Mouse (Mus musculus): Measurements from ENCODE around the gene Rasgrp4. TPM values are rescaled to one million over a fixed set of nuclear protein-coding genes. Genes with fewer than 3 reads are reported as not detected.

Rasgrp4 gene
- polyA plus RNA-seq, 1 experiment from 2014 or later, result 1.2 TPM

GRCm38 (mm10) chr7:29141416-29141815 is 6.8 kb downstream of the Rasgrp4 start:
- Histone ChIP-seq H3K4me2 (ENCODE audit: low read length) (no peak overlapping the region), H3K4me3 (ENCODE audit: low read length) (no peak overlapping the region), H3K9ac (ENCODE audit: low read depth, low read length) (no peak overlapping the region), H3K4me1 (ENCODE audit: control insufficient read depth, insufficient read depth, low read depth, low read length) (no peaks in the 10 kb centered on the region), H3K9me3 (ENCODE audit: control insufficient read depth, low read length) (no peaks in the 10 kb centered on the region), H3K27me3 (replicated peaks; ENCODE audit: control insufficient read depth, insufficient read depth, low read length) (peaks cover 2% of the 10 kb centered on the region), H3K27ac (ENCODE audit: low read depth, low read length) (no peak overlapping the region), H3K36me3 (ENCODE audit: control insufficient read depth, insufficient read depth, low read length) (no peaks in the 10 kb centered on the region)
- WGBS, result 85% methylated on average over 8 of the region's 8 CpGs
- no peak for ATAC-seq

- no peaks in the 10 kb centered on the region for H3K27me3 ChIP-seq (replicated peaks; ENCODE audit: control insufficient read depth, insufficient read depth, low read length)
- H3K4me3 ChIP-seq (ENCODE audit: low read length), result no peak overlapping the region
- no peaks in the 10 kb centered on the region for H3K4me1 ChIP-seq (ENCODE audit: control insufficient read depth, insufficient read depth, low read depth, low read length)
- 96% methylated on average over 3 of the region's 4 CpGs for WGBS
- no peaks in the 10 kb centered on the region for H3K36me3 ChIP-seq (ENCODE audit: control insufficient read depth, insufficient read depth, low read length)
- no peak for ATAC-seq
- no peaks in the 10 kb centered on the region for H3K9me3 ChIP-seq (ENCODE audit: control insufficient read depth, low read length)
- H3K9ac ChIP-seq (ENCODE audit: low read depth, low read length), result no peak overlapping the region
- no peak overlapping the region for H3K4me2 ChIP-seq (ENCODE audit: low read length)
- no peak overlapping the region for H3K27ac ChIP-seq (ENCODE audit: low read depth, low read length)
These were observed 9.4 kb downstream of the Rasgrp4 start for GRCm38 (mm10) chr7:29144006-29144405.

- Histone ChIP-seq H3K27ac (ENCODE audit: low read depth, low read length) (no peak overlapping the region), H3K4me3 (ENCODE audit: low read length) (no peak overlapping the region), H3K9ac (ENCODE audit: low read depth, low read length) (no peak overlapping the region), H3K4me1 (ENCODE audit: control insufficient read depth, insufficient read depth, low read depth, low read length) (no peaks in the 10 kb centered on the region), H3K9me3 (ENCODE audit: control insufficient read depth, low read length) (no peaks in the 10 kb centered on the region), H3K36me3 (ENCODE audit: control insufficient read depth, insufficient read depth, low read length) (no peaks in the 10 kb centered on the region), H3K4me2 (ENCODE audit: low read length) (no peak overlapping the region), H3K27me3 (replicated peaks; ENCODE audit: control insufficient read depth, insufficient read depth, low read length) (no peaks in the 10 kb centered on the region)
- no peak for ATAC-seq
- 85% methylated on average over 7 of the region's 7 CpGs for WGBS
These were observed 12.1 kb downstream of the Rasgrp4 start for GRCm38 (mm10) chr7:29146625-29147367.

GRCm38 (mm10) chr7:29148771-29149170 is 14.1 kb downstream of the Rasgrp4 start:
- Histone ChIP-seq H3K27ac (ENCODE audit: low read depth, low read length) (no peak overlapping the region), H3K9ac (ENCODE audit: low read depth, low read length) (no peak overlapping the region), H3K4me2 (ENCODE audit: low read length) (no peak overlapping the region), H3K27me3 (replicated peaks; ENCODE audit: control insufficient read depth, insufficient read depth, low read length) (no peaks in the 10 kb centered on the region), H3K4me3 (ENCODE audit: low read length) (no peak overlapping the region), H3K4me1 (ENCODE audit: control insufficient read depth, insufficient read depth, low read depth, low read length) (no peaks in the 10 kb centered on the region), H3K9me3 (ENCODE audit: control insufficient read depth, low read length) (no peaks in the 10 kb centered on the region), H3K36me3 (ENCODE audit: control insufficient read depth, insufficient read depth, low read length) (no peaks in the 10 kb centered on the region)
- WGBS, result 91% methylated on average over 14 of the region's 15 CpGs
- no peak for ATAC-seq

GRCm38 (mm10) chr7:29151486-29151885 is 16.8 kb downstream of the Rasgrp4 start:
- H3K4me2 ChIP-seq (ENCODE audit: low read length), result no peak overlapping the region
- H3K9ac ChIP-seq (ENCODE audit: low read depth, low read length), result no peak overlapping the region
- H3K36me3 ChIP-seq (ENCODE audit: control insufficient read depth, insufficient read depth, low read length), result no peaks in the 10 kb centered on the region
- no peaks in the 10 kb centered on the region for H3K27me3 ChIP-seq (replicated peaks; ENCODE audit: control insufficient read depth, insufficient read depth, low read length)
- no peak overlapping the region for H3K4me3 ChIP-seq (ENCODE audit: low read length)
- no peaks in the 10 kb centered on the region for H3K9me3 ChIP-seq (ENCODE audit: control insufficient read depth, low read length)
- 65% methylated on average over 10 of the region's 10 CpGs for WGBS
- H3K27ac ChIP-seq (ENCODE audit: low read depth, low read length), result no peak overlapping the region
- no peak for ATAC-seq
- H3K4me1 ChIP-seq (ENCODE audit: control insufficient read depth, insufficient read depth, low read depth, low read length), result peaks cover 9% of the 10 kb centered on the region

GRCm38 (mm10) chr7:29154018-29154720 is 19.5 kb downstream of the Rasgrp4 start:
- 96% methylated on average over 14 of the region's 14 CpGs for WGBS
- no peak overlapping the region for H3K27ac ChIP-seq (ENCODE audit: low read depth, low read length)
- H3K36me3 ChIP-seq (ENCODE audit: control insufficient read depth, insufficient read depth, low read length), result no peaks in the 10 kb centered on the region
- ATAC-seq, result no peak
- H3K9ac ChIP-seq (ENCODE audit: low read depth, low read length), result no peak overlapping the region
- H3K9me3 ChIP-seq (ENCODE audit: control insufficient read depth, low read length), result no peaks in the 10 kb centered on the region
- H3K4me3 ChIP-seq (ENCODE audit: low read length), result no peak overlapping the region; the same call in 1 of the 2 replicates
- H3K4me1 ChIP-seq (ENCODE audit: control insufficient read depth, insufficient read depth, low read depth, low read length), result peaks cover 9% of the 10 kb centered on the region
- no peak overlapping the region for H3K4me2 ChIP-seq (ENCODE audit: low read length)
- peaks cover 3% of the 10 kb centered on the region; the same call in 1 of the 2 replicates for H3K27me3 ChIP-seq (replicated peaks; ENCODE audit: control insufficient read depth, insufficient read depth, low read length)

- peaks cover 3% of the 10 kb centered on the region; the same call in 1 of the 2 replicates for H3K27me3 ChIP-seq (replicated peaks; ENCODE audit: control insufficient read depth, insufficient read depth, low read length)
- peak; percentile 91 for ATAC-seq
- H3K9ac ChIP-seq (ENCODE audit: low read depth, low read length), result peak overlapping the region; percentile 86
- peak overlapping the region; percentile 93 for H3K4me2 ChIP-seq (ENCODE audit: low read length)
- WGBS, result 7% methylated on average over 37 of the region's 37 CpGs
- H3K9me3 ChIP-seq (ENCODE audit: control insufficient read depth, low read length), result no peaks in the 10 kb centered on the region
- H3K4me3 ChIP-seq (ENCODE audit: low read length), result peak overlapping the region; percentile 90
- no peaks in the 10 kb centered on the region for H3K36me3 ChIP-seq (ENCODE audit: control insufficient read depth, insufficient read depth, low read length)
- peak overlapping the region; percentile 92 for H3K27ac ChIP-seq (ENCODE audit: low read depth, low read length)
- peaks cover 9% of the 10 kb centered on the region for H3K4me1 ChIP-seq (ENCODE audit: control insufficient read depth, insufficient read depth, low read depth, low read length)
These were observed 20.7 kb downstream of the Rasgrp4 start for GRCm38 (mm10) chr7:29155196-29155837.

- peak within 1 kb of the TSS; percentile 92 for H3K27ac ChIP-seq (ENCODE audit: low read depth, low read length)
- H3K27me3 ChIP-seq (replicated peaks; ENCODE audit: control insufficient read depth, insufficient read depth, low read length), result peaks cover 3% of the 10 kb centered on the region; the same call in 1 of the 2 replicates
- peak within 1 kb of the TSS; percentile 86 for H3K9ac ChIP-seq (ENCODE audit: low read depth, low read length)
- WGBS, result 4% methylated on average over 50 of the region's 68 CpGs
- peak within 1 kb of the TSS; percentile 93 for H3K4me2 ChIP-seq (ENCODE audit: low read length)
- no peaks in the 10 kb centered on the region for H3K36me3 ChIP-seq (ENCODE audit: control insufficient read depth, insufficient read depth, low read length)
- H3K9me3 ChIP-seq (ENCODE audit: control insufficient read depth, low read length), result no peaks in the 10 kb centered on the region
- peak; percentile 83 for ATAC-seq
- H3K4me3 ChIP-seq (ENCODE audit: low read length), result peak within 1 kb of the TSS; percentile 90
- peaks cover 9% of the 10 kb centered on the region for H3K4me1 ChIP-seq (ENCODE audit: control insufficient read depth, insufficient read depth, low read depth, low read length)
These were observed 21.5 kb downstream of the Rasgrp4 start, which contains the start of gene Fam98c for GRCm38 (mm10) chr7:29155838-29156782. TSS of gene Fam98c (minus strand) at chr7:29156234.
